9 mouse cellular contexts compared by ENCODE assay signal in the genomic region with DNA sequence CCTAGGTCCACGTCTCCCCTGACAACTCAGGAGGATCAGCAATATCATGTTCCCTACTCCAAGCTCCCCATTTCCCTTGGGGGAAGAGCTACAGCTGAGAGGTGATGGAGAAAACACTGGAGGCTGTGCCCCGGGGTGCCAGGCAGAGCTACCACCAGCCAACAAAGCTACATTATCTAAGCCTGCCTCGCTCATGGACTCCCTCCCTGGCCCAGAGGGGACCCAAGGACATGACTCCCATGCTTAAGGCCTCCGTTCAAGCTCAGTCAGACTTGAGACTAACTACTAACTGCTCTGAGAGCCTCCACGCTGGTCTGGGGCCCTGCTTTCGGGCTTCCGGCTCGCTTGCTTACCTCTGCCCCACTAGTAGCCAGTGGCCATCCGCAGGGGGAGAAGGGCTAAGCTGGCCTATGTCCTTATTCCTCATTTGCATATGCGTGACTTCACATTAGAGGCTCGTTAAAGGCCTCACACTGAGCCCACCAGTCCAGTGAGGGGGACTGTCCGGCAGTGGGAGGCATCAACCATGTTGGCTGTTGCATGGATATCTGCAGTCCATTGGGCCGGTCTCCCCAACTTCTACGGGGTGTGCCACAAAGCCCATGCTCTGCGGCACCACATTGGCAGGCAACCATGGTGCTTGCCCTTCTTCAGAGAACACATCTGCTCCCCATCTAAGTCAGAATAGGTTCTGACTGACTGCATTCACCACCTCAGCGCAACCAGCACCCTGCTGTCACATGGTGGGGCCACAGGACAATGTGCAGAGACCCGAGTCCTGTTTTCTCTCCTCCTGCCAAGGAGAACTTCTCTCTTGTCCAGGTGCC. TPM values are rescaled to one million over a fixed set of nuclear protein-coding genes. Genes with fewer than 3 reads are reported as not detected.
A peak's percentile ranks its signal among the peaks of the same experiment; 100 is the strongest.
DNase-seq lines count a peak whose midpoint lies in the region; ATAC-seq lines count a peak whose summit lies in the region.
"Had no signal": no experiment of that assay in that cellular context is flagged by ENCODE, and none has a peak within 500 bp of the region (broad histone marks: within the 10 kb centered on the region; RNA-seq: fewer than 3 reads in every experiment).

No protein-coding gene starts in this region.

- H3K4me1 ChIP-seq in kidney, embryonic 16.5 days (ENCODE audit: insufficient read depth, low read length) = peaks cover 52% of the 10 kb centered on the region
- peaks cover 69% of the 10 kb centered on the region for H3K4me1 ChIP-seq in embryonic facial prominence, embryonic 13.5 days
- H3K4me1 ChIP-seq in hindbrain, embryonic 14.5 days (replicated peaks; ENCODE audit: control insufficient read depth, insufficient read depth, low read length) = peaks cover 74% of the 10 kb centered on the region
- peaks cover 79% of the 10 kb centered on the region for H3K4me1 ChIP-seq in midbrain, embryonic 13.5 days (replicated peaks)

- intact Hi-C loops in left cerebral cortex, postnatal 10 days (cut with DNase I) = no loop called here

- H3K36me3 ChIP-seq in kidney, embryonic 16.5 days (ENCODE audit: insufficient read depth, low read length) = no peaks in the 10 kb centered on the region
- H3K36me3 ChIP-seq in embryonic facial prominence, embryonic 13.5 days = no peaks in the 10 kb centered on the region; the same call in 1 of the 2 replicates
- H3K36me3 ChIP-seq in hindbrain, embryonic 14.5 days (replicated peaks; ENCODE audit: control insufficient read depth, insufficient read depth) = no peaks in the 10 kb centered on the region; the same call in 1 of the 2 replicates
- H3K36me3 ChIP-seq in midbrain, embryonic 13.5 days = peaks cover 7% of the 10 kb centered on the region; the same call in 1 of the 2 replicates

- 76% methylated on average over 17 of the region's 17 CpGs for WGBS in kidney, embryonic 16.5 days
- 70% methylated on average over 17 of the region's 17 CpGs for WGBS in embryonic facial prominence, embryonic 13.5 days
- WGBS in hindbrain, embryonic 14.5 days = 66% methylated on average over 17 of the region's 17 CpGs
- WGBS in midbrain, embryonic 13.5 days = 70% methylated on average over 17 of the region's 17 CpGs

- no peaks in the 10 kb centered on the region for H3K27me3 ChIP-seq in kidney, embryonic 16.5 days (ENCODE audit: insufficient read depth, low read length)
- H3K27me3 ChIP-seq in embryonic facial prominence, embryonic 13.5 days = no peaks in the 10 kb centered on the region
- H3K27me3 ChIP-seq in hindbrain, embryonic 14.5 days (ENCODE audit: control insufficient read depth, insufficient read depth, low read length) = no peaks in the 10 kb centered on the region
- H3K27me3 ChIP-seq in midbrain, embryonic 13.5 days = no peaks in the 10 kb centered on the region
- H3K27me3 ChIP-seq: Patski had no signal

- H3K4me2 ChIP-seq in kidney, embryonic 16.5 days (replicated peaks; ENCODE audit: low read depth, low read length) = peak overlapping the region; percentile 20; the same call in 1 of the 2 replicates
- peak overlapping the region; percentile 17 for H3K4me2 ChIP-seq in embryonic facial prominence, embryonic 13.5 days
- peak overlapping the region; percentile 92 for H3K4me2 ChIP-seq in hindbrain, embryonic 14.5 days (replicated peaks)
- peak overlapping the region; percentile 100 for H3K4me2 ChIP-seq in midbrain, embryonic 13.5 days (replicated peaks)

- peak overlapping the region; percentile 7; the same call in 1 of the 2 replicates for H3K9ac ChIP-seq in kidney, embryonic 16.5 days (replicated peaks; ENCODE audit: low read length)
- peak overlapping the region; percentile 59; the same call in 1 of the 2 replicates for H3K9ac ChIP-seq in embryonic facial prominence, embryonic 13.5 days
- peak overlapping the region; percentile 12 for H3K9ac ChIP-seq in hindbrain, embryonic 14.5 days
- H3K9ac ChIP-seq in midbrain, embryonic 13.5 days (replicated peaks) = peak overlapping the region; percentile 30; the same call in 1 of the 2 replicates

- ATAC-seq in kidney, embryonic 16.5 days (ENCODE audit: low FRiP score, low TSS enrichment) = no peak
- ATAC-seq in embryonic facial prominence, embryonic 13.5 days (ENCODE audit: insufficient number of reproducible peaks, insufficient read depth, low FRiP score, low TSS enrichment, low read depth) = no peak
- no peak for ATAC-seq in hindbrain, embryonic 14.5 days (ENCODE audit: low FRiP score)
- ATAC-seq in midbrain, embryonic 13.5 days = no peak
- ATAC-seq: Patski had no signal

- peak overlapping the region; percentile 74 for H3K27ac ChIP-seq in kidney, embryonic 16.5 days (ENCODE audit: low read length)
- no peak overlapping the region for H3K27ac ChIP-seq in embryonic facial prominence, embryonic 13.5 days
- H3K27ac ChIP-seq in hindbrain, embryonic 14.5 days = no peak overlapping the region
- H3K27ac ChIP-seq in midbrain, embryonic 13.5 days = no peak overlapping the region

- no peaks in the 10 kb centered on the region for H3K9me3 ChIP-seq in kidney, embryonic 16.5 days (ENCODE audit: low read length)
- H3K9me3 ChIP-seq in embryonic facial prominence, embryonic 13.5 days = no peaks in the 10 kb centered on the region
- no peaks in the 10 kb centered on the region for H3K9me3 ChIP-seq in hindbrain, embryonic 14.5 days (ENCODE audit: control insufficient read depth, low read length)
- H3K9me3 ChIP-seq in midbrain, embryonic 13.5 days = no peaks in the 10 kb centered on the region

- DNase-seq in kidney, adult 8-10 months = no peak
- DNase-seq in hindbrain, embryonic 14.5 days (ENCODE audit: low spot score) = no peak
- no peak for DNase-seq in adrenal gland, postnatal 4 days (ENCODE audit: low spot score in 2 of 2)
- DNase-seq in left cerebral cortex, postnatal 10 days (ENCODE audit: extremely low spot score in 1 of 2, low spot score in 2 of 2) = no peak
- no peak for DNase-seq in frontal cortex, postnatal 25 days (ENCODE audit: low spot score in 2 of 2)

- no peak overlapping the region for H3K4me3 ChIP-seq in kidney, embryonic 16.5 days (ENCODE audit: low read length)
- no peak overlapping the region for H3K4me3 ChIP-seq in embryonic facial prominence, embryonic 13.5 days
- no peak overlapping the region; the same call in 1 of the 2 replicates for H3K4me3 ChIP-seq in hindbrain, embryonic 14.5 days (replicated peaks; ENCODE audit: low read length)
- peak overlapping the region; percentile 11; the same call in 1 of the 2 replicates for H3K4me3 ChIP-seq in midbrain, embryonic 13.5 days (replicated peaks)

RNA-seq across cellular contexts. Expression of a gene that starts 3.5 kb away (rescaled TPM):
- polyA plus RNA-seq in kidney, embryonic 16.5 days (2015; fragmentation: Nextera tagmentation; extraction: Ambion mirVana) = 31.5 and 32.2 TPM in 2 replicates
- polyA plus RNA-seq in embryonic facial prominence, embryonic 13.5 days (2015; fragmentation: Nextera tagmentation; extraction: Ambion mirVana) = 48.8 and 57.0 TPM in 2 replicates
- polyA plus RNA-seq in hindbrain, embryonic 14.5 days (2014; fragmentation: Nextera tagmentation; extraction: Ambion mirVana) = 84.2 and 90.0 TPM in 2 replicates
- polyA plus RNA-seq in midbrain, embryonic 13.5 days (2015; fragmentation: Nextera tagmentation; extraction: Ambion mirVana) = 64.1 and 89.5 TPM in 2 replicates
- 10 to 100 TPM; 64.1 to 70.7 TPM for total RNA-seq in adrenal gland, postnatal 4 days (2021)
- total RNA-seq in left cerebral cortex, postnatal 10 days (2021) = 100 to 1,000 TPM; 218 to 226 TPM

RNA-seq across cellular contexts. Expression of a gene that starts 9.5 kb away (rescaled TPM):
- 113 and 120 TPM in 2 replicates for polyA plus RNA-seq in kidney, embryonic 16.5 days (2015; fragmentation: Nextera tagmentation; extraction: Ambion mirVana)
- 122 and 126 TPM in 2 replicates for polyA plus RNA-seq in embryonic facial prominence, embryonic 13.5 days (2015; fragmentation: Nextera tagmentation; extraction: Ambion mirVana)
- polyA plus RNA-seq in hindbrain, embryonic 14.5 days (2014; fragmentation: Nextera tagmentation; extraction: Ambion mirVana) = 40.7 and 45.9 TPM in 2 replicates
- polyA plus RNA-seq in midbrain, embryonic 13.5 days (2015; fragmentation: Nextera tagmentation; extraction: Ambion mirVana) = 149 and 154 TPM in 2 replicates
- 10 to 100 TPM; 70.0 to 75.4 TPM for total RNA-seq in adrenal gland, postnatal 4 days (2021)
- total RNA-seq in left cerebral cortex, postnatal 10 days (2021) = 10 to 100 TPM; 89.7 to 99.2 TPM

RNA-seq across cellular contexts. Expression of a gene that starts 34.0 kb away (rescaled TPM):
- 11.1 and 11.4 TPM in 2 replicates for polyA plus RNA-seq in kidney, embryonic 16.5 days (2015; fragmentation: Nextera tagmentation; extraction: Ambion mirVana)
- polyA plus RNA-seq in embryonic facial prominence, embryonic 13.5 days (2015; fragmentation: Nextera tagmentation; extraction: Ambion mirVana) = 33.9 and 43.4 TPM in 2 replicates
- 8.1 and 9.9 TPM in 2 replicates for polyA plus RNA-seq in hindbrain, embryonic 14.5 days (2014; fragmentation: Nextera tagmentation; extraction: Ambion mirVana)
- 1.0 and 1.5 TPM in 2 replicates for polyA plus RNA-seq in midbrain, embryonic 13.5 days (2015; fragmentation: Nextera tagmentation; extraction: Ambion mirVana)
- total RNA-seq in adrenal gland, postnatal 4 days (2021) = 10 to 100 TPM in 1 of 2 experiments, 1 to 10 TPM in 1; 9.3 to 12.8 TPM
- total RNA-seq in left cerebral cortex, postnatal 10 days (2021) = 1 to 10 TPM in 1 of 2 experiments, under 1 TPM in 1; 0.92 to 1.0 TPM

RNA-seq across cellular contexts. Expression of a gene that starts 50.1 kb away (rescaled TPM):
- polyA plus RNA-seq in kidney, embryonic 16.5 days (2015; fragmentation: Nextera tagmentation; extraction: Ambion mirVana) = 210 and 218 TPM in 2 replicates
- polyA plus RNA-seq in embryonic facial prominence, embryonic 13.5 days (2015; fragmentation: Nextera tagmentation; extraction: Ambion mirVana) = 248 and 262 TPM in 2 replicates
- polyA plus RNA-seq in hindbrain, embryonic 14.5 days (2014; fragmentation: Nextera tagmentation; extraction: Ambion mirVana) = 127 and 139 TPM in 2 replicates
- polyA plus RNA-seq in midbrain, embryonic 13.5 days (2015; fragmentation: Nextera tagmentation; extraction: Ambion mirVana) = 174 and 180 TPM in 2 replicates
- 100 to 1,000 TPM; 319 to 332 TPM for total RNA-seq in adrenal gland, postnatal 4 days (2021)
- total RNA-seq in left cerebral cortex, postnatal 10 days (2021) = 100 to 1,000 TPM; 131 to 139 TPM

Comparison
In these comparisons a context has a peak if more than half of its experiments do, and no peak if none do; other contexts are left out.
1. H3K4me2 ChIP-seq: peak in every context shown above with its lines; median percentile 100 in midbrain, embryonic 13.5 days; 92 in hindbrain, embryonic 14.5 days; 20 in kidney, embryonic 16.5 days; 17 in embryonic facial prominence, embryonic 13.5 days.
2. H3K9ac ChIP-seq: peak in every context shown above with its lines; median percentile 59 in embryonic facial prominence, embryonic 13.5 days; 30 in midbrain, embryonic 13.5 days; 12 in hindbrain, embryonic 14.5 days; 7 in kidney, embryonic 16.5 days.